Mouse (Mus musculus): ENCODE results near the gene Fcgr2b.
"Not testable (repeated sequence)": the region's sequence is repeated elsewhere in the genome, so short reads cannot be mapped to it uniquely, and the experiment has no call there.

The Fcgr2b gene

GRCm38 (mm10) chr1:170975751-170976161, 591 bp downstream of the Fcgr2b start:
- DNase-seq (ENCODE audit: extremely low spot score, low spot score): no peak

- DNase-seq (ENCODE audit: extremely low spot score, low spot score): not testable (repeated sequence)
These were observed 997 bp downstream of the Fcgr2b start for GRCm38 (mm10) chr1:170975350-170975749.

GRCm38 (mm10) chr1:170974736-170975135, 1.6 kb downstream of the Fcgr2b start:
- no peak for DNase-seq (ENCODE audit: extremely low spot score, low spot score)

- no peak for DNase-seq (ENCODE audit: extremely low spot score, low spot score)
These were observed 2.2 kb downstream of the Fcgr2b start for GRCm38 (mm10) chr1:170974171-170974570.

GRCm38 (mm10) chr1:170972936-170973335, 3.4 kb downstream of the Fcgr2b start:
- no peak for DNase-seq (ENCODE audit: extremely low spot score, low spot score)

GRCm38 (mm10) chr1:170972494-170972893, 3.9 kb downstream of the Fcgr2b start:
- DNase-seq (ENCODE audit: extremely low spot score, low spot score): no peak

GRCm38 (mm10) chr1:170968576-170968975, 7.8 kb downstream of the Fcgr2b start:
- no peak for DNase-seq (ENCODE audit: extremely low spot score, low spot score)

- no peak for DNase-seq (ENCODE audit: extremely low spot score, low spot score)
These were observed 8.8 kb downstream of the Fcgr2b start for GRCm38 (mm10) chr1:170967581-170967980.

- DNase-seq (ENCODE audit: extremely low spot score, low spot score): no peak
These were observed 13.3 kb downstream of the Fcgr2b start for GRCm38 (mm10) chr1:170963087-170963486.

- no peak for DNase-seq (ENCODE audit: extremely low spot score, low spot score)
These were observed 14.0 kb downstream of the Fcgr2b start for GRCm38 (mm10) chr1:170962301-170962700.

GRCm38 (mm10) chr1:170961101-170961500, 15.2 kb downstream of the Fcgr2b start:
- DNase-seq (ENCODE audit: extremely low spot score, low spot score): no peak

GRCm38 (mm10) chr1:170959791-170960190, 16.6 kb downstream of the Fcgr2b start:
- DNase-seq (ENCODE audit: extremely low spot score, low spot score): no peak

- DNase-seq (ENCODE audit: extremely low spot score, low spot score): no peak
These were observed 18.1 kb downstream of the Fcgr2b start for GRCm38 (mm10) chr1:170958225-170958624.

GRCm38 (mm10) chr1:170953192-170953591, 23.2 kb downstream of the Fcgr2b start:
- DNase-seq (ENCODE audit: extremely low spot score, low spot score): no peak

GRCm38 (mm10) chr1:170950772-170951171, 25.6 kb downstream of the Fcgr2b start:
- DNase-seq (ENCODE audit: extremely low spot score, low spot score): no peak

GRCm38 (mm10) chr1:170944908-170945307, 31.4 kb downstream of the Fcgr2b start:
- not testable (repeated sequence) for DNase-seq (ENCODE audit: extremely low spot score, low spot score)

GRCm38 (mm10) chr1:170944151-170944550, 32.2 kb downstream of the Fcgr2b start:
- not testable (repeated sequence) for DNase-seq (ENCODE audit: extremely low spot score, low spot score)

GRCm38 (mm10) chr1:170939255-170939654, 37.1 kb downstream of the Fcgr2b start:
- no peak for DNase-seq (ENCODE audit: extremely low spot score, low spot score)

- DNase-seq (ENCODE audit: extremely low spot score, low spot score): no peak
These were observed 42.0 kb downstream of the Fcgr2b start for GRCm38 (mm10) chr1:170934383-170934782.

GRCm38 (mm10) chr1:170933940-170934339, 42.4 kb downstream of the Fcgr2b start:
- DNase-seq (ENCODE audit: extremely low spot score, low spot score): no peak

- no peak for DNase-seq (ENCODE audit: extremely low spot score, low spot score)
These were observed 42.9 kb downstream of the Fcgr2b start for GRCm38 (mm10) chr1:170933386-170933920.

- no peak for DNase-seq (ENCODE audit: extremely low spot score, low spot score)
These were observed 44.3 kb downstream of the Fcgr2b start for GRCm38 (mm10) chr1:170932043-170932442.

GRCm38 (mm10) chr1:170929245-170929644, 47.1 kb downstream of the Fcgr2b start:
- DNase-seq (ENCODE audit: extremely low spot score, low spot score): no peak

- no peak for DNase-seq (ENCODE audit: extremely low spot score, low spot score)
These were observed 47.9 kb downstream of the Fcgr2b start for GRCm38 (mm10) chr1:170928467-170928866.

Data from neural tube, embryonic 10.5 days (tissue).